Mouse (Mus musculus) bone marrow macrophage, adult 2 months (primary cell): ENCODE data around the gene Cnksr3. TPM values are rescaled to one million over a fixed set of nuclear protein-coding genes. Genes with fewer than 3 reads are reported as not detected.
A peak's percentile ranks its signal among the peaks of the same experiment; 100 is the strongest.

Experiments
- H3K27ac ChIP-seq: 2 replicates; pipeline ENCODE4 v1.5.1; 2012; ENCODE audit warnings: low read depth, low read length; ENCODE audit not compliant: insufficient read depth
- H3K4me1 ChIP-seq: 2 replicates; pipeline ENCODE4 v1.6.1; 2012; ENCODE audit warnings: low read length; ENCODE audit not compliant: control insufficient read depth, insufficient read depth
- H3K4me3 ChIP-seq: 2 replicates; pipeline ENCODE4 v1.5.1; 2012; ENCODE audit warnings: mild to moderate bottlenecking, low read length, moderate library complexity; ENCODE audit not compliant: insufficient read depth
- CTCF ChIP-seq: IDR thresholded peaks from 2 replicates; pipeline ENCODE4 v1.5.1; 2012; ENCODE audit warnings: low read depth, mild to moderate bottlenecking, low read length, moderate library complexity
- POLR2A ChIP-seq: IDR thresholded peaks from 2 replicates; pipeline ENCODE4 v1.6.1; 2012; ENCODE audit warnings: mild to moderate bottlenecking, low read depth, low read length, borderline replicate concordance
- polyA plus RNA-seq: library from polyadenylated mRNA; stranded (reverse); fragments of >200 nt; gene quantifications from 2 replicates; pipeline ENCODE4 v1.2.4, GENCODE M21; 2012; ENCODE audit not compliant: missing spikeins, insufficient read depth, insufficient read length

Cnksr3 gene
- polyA plus RNA-seq, 1 experiment: 5.0 TPM

DNA sequence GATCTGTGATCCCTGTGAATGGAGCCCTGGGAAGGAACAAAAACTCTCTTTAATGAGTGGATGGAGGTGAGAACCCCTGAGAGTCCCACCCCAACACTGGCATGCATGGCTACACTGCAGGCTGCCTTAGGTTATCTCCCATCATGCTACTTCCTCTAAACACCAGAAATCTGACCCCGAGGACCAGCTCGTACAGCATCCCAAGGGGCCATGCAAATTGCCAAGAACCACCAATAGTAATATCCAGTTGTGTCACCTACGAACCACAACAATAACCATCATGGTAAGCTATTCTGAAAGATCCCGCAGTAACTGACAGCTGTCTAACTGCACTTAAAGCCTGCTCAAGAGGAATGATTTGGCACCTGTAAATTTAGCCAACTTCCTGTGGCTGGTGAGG, 59.1 kb downstream of the Cnksr3 start:
- Histone ChIP-seq H3K4me1 (peaks cover 2% of the 10 kb centered on the region; the same call in 1 of the 2 replicates), H3K4me3 (no peak overlapping the region), H3K27ac (no peak overlapping the region)
- TF ChIP-seq CTCF (no peak), POLR2A (no peak)

DNA sequence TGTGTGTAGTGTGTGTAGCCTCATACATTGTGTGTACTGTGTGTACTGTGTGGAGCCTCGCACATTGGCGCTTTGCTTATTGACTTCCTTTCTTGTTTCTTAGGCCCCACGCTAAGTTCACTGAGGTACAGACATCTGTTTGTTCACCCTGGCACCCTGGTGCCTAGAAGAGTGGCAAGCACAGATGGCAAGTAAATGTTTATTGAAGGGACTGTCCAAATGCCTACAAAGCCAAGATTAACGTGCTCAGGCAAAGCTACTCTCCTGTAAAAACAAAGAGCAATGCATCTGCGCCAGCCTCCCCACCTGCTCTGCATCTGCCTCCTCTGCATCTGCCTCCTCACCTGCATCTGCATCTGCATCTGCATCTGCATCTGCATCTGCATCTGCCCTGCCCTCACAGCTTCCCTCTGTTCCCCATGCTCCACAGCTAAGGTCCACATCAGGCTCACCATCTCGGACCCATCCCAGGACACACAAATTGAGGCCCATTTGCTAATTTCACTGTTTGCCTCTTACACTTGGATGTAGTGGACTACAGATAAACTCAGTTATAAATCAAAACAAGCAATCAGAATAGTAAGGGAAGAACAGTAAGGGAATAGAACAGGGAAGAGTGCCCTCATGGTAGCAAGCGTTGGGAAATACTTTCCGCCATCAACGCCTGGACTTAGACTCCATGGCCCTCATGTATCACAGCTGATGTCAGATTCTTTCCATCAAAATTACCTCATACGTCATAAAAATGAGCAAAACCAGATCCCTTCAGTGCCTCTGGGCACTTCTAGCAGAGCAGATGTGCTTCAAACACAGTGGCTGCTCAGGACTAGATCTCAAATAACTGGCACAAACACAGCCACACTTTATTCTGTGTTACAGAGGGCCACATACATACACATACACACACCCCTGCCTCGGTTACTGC, 62.1 kb downstream of the Cnksr3 start:
- TF ChIP-seq POLR2A (no peak), CTCF (no peak)
- Histone ChIP-seq H3K4me1 (peaks cover 12% of the 10 kb centered on the region), H3K4me3 (no peak overlapping the region), H3K27ac (no peak overlapping the region)

DNA sequence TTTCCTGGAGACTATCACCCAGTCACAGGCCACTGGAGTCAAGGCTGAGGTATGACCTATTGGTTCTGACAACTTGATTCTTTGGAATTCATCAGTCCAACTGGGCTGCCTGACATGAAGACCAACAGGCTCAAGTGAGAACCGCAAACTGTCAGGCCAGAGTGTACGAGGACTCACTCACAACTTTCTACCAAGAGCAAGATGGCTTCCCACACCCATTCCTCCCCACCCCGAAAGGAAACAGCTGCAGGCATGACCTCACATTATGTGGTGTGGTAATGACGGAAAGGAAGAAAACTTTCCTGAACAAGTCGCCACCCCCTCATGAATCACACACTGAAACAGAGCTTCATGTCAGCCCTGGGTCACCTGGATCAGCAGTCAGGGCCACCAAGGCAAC, 66.4 kb downstream of the Cnksr3 start:
- Histone ChIP-seq H3K4me1 (peaks cover 24% of the 10 kb centered on the region), H3K27ac (no peak overlapping the region), H3K4me3 (no peak overlapping the region)
- TF ChIP-seq CTCF (no peak), POLR2A (no peak)

DNA sequence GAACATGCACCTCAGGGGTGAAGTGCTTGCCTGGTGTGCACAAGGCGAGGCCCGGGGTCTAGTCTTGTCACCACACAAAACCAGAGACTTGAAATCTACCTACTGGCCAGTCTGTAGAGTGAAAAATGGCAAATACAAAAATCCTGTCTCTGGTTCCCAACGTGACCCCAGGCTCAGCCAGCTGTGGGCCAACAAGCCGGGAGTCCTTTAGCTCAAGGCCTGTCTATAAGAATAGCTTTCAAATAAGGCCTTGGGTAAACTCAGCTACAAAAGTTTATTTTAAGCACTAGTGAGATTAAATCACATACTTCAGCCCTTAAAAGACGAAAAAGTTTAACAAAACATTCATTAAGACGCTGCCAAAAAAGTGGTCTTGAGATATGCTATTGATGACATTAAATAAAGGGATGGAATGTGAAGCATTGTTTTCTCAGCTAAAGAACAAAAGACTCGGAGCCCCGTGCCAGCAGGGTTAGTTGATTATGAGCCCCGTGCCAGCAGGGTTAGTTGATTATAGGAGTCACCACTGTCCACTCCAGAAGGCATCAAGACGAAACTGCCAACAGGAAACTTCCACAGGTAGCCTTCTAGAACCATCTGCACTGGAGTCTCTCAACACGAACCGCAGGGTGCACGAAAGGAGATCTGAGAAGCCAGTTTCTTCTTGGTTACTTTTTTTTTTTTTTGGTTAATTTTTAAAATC, 67.8 kb downstream of the Cnksr3 start:
- no peak overlapping the region for H3K4me3 ChIP-seq
- TF ChIP-seq POLR2A (no peak), CTCF (no peak)
- H3K27ac ChIP-seq: no peak overlapping the region
- peaks cover 33% of the 10 kb centered on the region for H3K4me1 ChIP-seq

DNA sequence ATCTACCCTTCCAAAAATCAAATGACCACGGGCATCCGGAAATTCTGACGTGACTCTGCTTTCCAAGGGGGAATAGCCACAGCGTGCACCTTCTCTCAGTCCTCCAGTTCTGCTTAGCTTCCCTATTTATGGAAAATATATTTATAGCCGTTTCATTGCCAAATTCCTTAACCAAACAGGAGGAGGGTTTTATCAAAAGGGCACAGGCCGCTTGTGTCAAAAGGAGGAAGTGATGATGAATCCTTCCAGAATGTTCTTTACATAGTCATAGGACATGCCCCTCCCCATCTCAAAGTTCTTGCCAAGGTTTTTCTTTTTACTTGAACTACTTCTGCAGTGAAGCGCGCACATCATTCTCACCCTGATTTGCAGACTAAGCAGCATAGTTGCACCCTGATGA, 69.8 kb downstream of the Cnksr3 start:
- TF ChIP-seq CTCF (no peak), POLR2A (no peak)
- H3K4me3 ChIP-seq: no peak overlapping the region
- H3K4me1 ChIP-seq: peaks cover 33% of the 10 kb centered on the region
- H3K27ac ChIP-seq: peak overlapping the region; percentile 39

DNA sequence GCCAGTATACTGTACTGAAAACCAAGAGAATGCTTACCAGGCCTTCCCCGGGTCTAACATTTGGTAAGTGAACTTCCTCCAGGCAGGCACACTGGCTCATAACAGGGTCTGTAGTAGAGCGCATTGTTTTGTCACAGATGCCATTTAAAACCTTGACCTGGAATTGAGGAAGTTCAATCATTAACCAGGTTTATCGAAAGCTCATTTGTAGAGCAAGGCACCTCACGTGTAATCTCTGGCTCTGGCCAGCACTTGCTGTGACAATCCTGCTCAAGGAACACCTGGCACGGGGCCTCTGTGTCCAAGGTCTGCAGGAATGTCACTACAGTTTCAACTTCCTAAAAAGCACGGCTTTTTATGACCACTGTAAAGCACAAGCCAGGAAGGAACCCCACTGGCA, 71.8 kb downstream of the Cnksr3 start:
- no peak overlapping the region for H3K4me3 ChIP-seq
- peaks cover 21% of the 10 kb centered on the region for H3K4me1 ChIP-seq
- peak overlapping the region; percentile 9; the same call in 1 of the 2 replicates for H3K27ac ChIP-seq
- TF ChIP-seq POLR2A: no peak

DNA sequence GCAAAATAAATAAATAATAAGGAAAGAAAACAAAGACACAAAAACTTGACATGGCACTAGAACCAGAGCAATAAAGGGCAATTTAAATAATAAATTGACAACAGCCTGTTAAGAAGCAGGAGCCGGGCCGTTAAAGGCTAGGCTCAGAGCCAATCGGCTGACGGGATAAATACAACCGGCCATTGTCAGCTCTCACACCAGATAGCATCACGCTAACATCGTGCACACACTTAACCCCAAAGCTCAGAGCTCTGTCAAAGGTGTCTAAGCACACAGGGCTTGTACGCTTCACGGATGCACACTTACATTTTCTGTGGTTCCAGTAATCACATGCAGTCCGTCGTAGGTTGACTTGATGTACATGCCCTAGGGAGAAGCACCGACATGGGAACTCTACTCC, 74.0 kb downstream of the Cnksr3 start:
- no peak for TF ChIP-seq POLR2A
- no peak for TF ChIP-seq CTCF
- Histone ChIP-seq H3K4me1 (peaks cover 19% of the 10 kb centered on the region), H3K27ac (no peak overlapping the region), H3K4me3 (no peak overlapping the region)

DNA sequence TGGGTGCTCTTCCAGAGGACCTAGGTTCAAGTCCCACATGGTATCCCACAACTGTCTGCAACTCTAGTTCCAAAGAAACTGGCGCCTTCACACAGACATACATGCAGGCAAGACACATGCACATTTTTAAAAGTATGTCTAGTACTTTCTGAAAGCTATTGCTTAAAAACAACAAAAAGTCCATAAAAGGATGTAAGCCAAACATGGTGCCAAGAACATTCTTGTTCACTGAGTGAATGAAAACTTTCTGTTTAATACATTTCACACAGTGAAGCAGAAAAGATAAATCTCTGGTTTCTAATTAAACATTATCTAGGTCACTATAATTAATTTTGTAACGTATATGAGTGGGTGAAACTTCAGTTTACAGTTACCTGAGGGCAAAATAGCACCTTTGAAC, 76.3 kb downstream of the Cnksr3 start:
- peaks cover 11% of the 10 kb centered on the region for H3K4me1 ChIP-seq
- no peak overlapping the region for H3K27ac ChIP-seq
- TF ChIP-seq CTCF: no peak
- TF ChIP-seq POLR2A: no peak
- no peak overlapping the region for H3K4me3 ChIP-seq

DNA sequence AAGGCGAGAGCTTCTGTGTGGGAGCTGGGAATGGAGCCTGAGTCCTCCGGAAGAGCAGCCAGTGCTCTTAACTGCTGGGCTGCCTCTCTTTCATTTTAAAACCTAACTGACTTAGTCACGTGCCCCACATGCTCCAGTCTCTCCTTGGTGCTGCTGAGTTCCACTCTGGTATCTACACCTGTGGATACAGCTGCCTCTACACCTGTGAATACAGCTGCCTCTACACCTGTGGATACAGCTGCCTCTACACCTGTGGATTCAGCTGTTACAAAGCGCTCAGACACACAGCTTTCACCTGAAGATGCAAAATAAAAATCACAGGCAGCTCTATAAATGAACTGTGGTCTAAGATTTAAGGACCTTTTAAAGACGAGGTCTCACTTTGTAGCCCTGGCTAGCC, 79.0 kb downstream of the Cnksr3 start:
- TF ChIP-seq CTCF (no peak), POLR2A (no peak)

DNA sequence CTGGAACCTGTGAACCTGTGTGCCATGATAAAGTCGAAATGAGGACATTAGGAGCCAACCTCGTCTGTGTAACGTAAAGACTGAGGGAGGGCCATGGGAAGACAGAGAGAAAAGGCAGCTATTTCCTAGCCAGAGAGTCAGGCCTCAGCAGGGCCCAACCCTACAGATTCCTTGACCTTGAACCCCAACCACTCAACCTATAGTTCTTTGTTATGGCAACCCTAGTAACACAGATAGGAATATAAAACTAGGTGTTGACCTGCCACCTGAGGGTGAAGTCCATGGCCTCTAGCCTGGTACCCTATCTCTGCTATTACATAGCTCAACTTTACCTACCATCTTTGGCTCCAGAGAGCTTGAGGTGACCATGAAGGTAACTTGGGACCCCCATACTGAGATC, 80.6 kb downstream of the Cnksr3 start:
- peaks cover 7% of the 10 kb centered on the region for H3K4me1 ChIP-seq
- no peak for TF ChIP-seq CTCF
- TF ChIP-seq POLR2A: no peak
- H3K27ac ChIP-seq: no peak overlapping the region

More for the DNA sequence above, 79.0 kb downstream of the Cnksr3 start:
- Histone ChIP-seq H3K4me3 (no peak overlapping the region), H3K27ac (no peak overlapping the region), H3K4me1 (peaks cover 7% of the 10 kb centered on the region)

DNA sequence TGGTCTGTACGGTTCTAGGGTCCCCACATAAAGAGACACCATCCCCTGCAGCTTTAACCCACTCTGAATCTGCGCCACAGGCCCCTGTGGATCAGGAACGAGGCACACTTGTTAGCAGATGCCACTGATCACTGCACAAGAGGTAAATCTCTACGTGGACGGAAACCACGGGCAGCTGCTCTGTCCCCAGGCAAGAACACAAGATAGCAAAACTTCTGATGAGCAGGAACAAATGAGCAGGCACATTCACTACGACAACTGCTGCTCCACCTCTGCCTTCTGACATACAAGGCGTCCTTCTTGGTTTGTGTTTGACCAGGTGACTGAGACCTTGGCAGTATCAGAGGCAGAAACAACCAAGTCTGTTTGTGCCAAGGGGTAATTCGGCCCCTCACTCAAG, 84.2 kb downstream of the Cnksr3 start:
- H3K27ac ChIP-seq: no peak overlapping the region
- H3K4me1 ChIP-seq: peaks cover 10% of the 10 kb centered on the region
- TF ChIP-seq POLR2A: no peak
- TF ChIP-seq CTCF: no peak
- no peak overlapping the region for H3K4me3 ChIP-seq

More for the DNA sequence above, 80.6 kb downstream of the Cnksr3 start:
- no peak overlapping the region for H3K4me3 ChIP-seq
